Mouse (Mus musculus) hindbrain, embryonic 14.5 days (tissue): ENCODE measurements at regions not wholly inside any gene's neighbourhood (a gene's known extent, or its start where the extent isn't known, plus 50 kb on each side); places are given as distances from the start of the nearest gene placed in this dataset.
A peak's percentile ranks its signal among the peaks of the same experiment; 100 is the strongest.

Source experiments
- ATAC-seq: fragments of 200-750 bp; cut with Nextera tagmentation; 2 replicates; pipeline ENCODE4 v1.8.0; 2017; ENCODE audit warnings: moderate number of reproducible peaks, mild to moderate bottlenecking, moderate TSS enrichment, moderate library complexity; ENCODE audit not compliant: low FRiP score
- DNase-seq: peaks from one replicate; pipeline ENCODE4 v3.0.0-alpha.2; 2015; ENCODE audit warnings: low spot score
- H3K27ac ChIP-seq: fragments of 300-500 bp; sonication (generic); 2 replicates; pipeline ENCODE4 v1.5.1; 2014; ENCODE audit warnings: mild to moderate bottlenecking, moderate library complexity
- H3K27me3 ChIP-seq: fragments of 300-500 bp; sonication (generic); 2 replicates; pipeline ENCODE4 v1.6.1; 2014; ENCODE audit warnings: mild to moderate bottlenecking, low read length, mixed read lengths; ENCODE audit not compliant: control insufficient read depth, insufficient read depth
- H3K36me3 ChIP-seq: fragments of 300-500 bp; sonication (generic); replicated peaks from 2 replicates; pipeline ENCODE4 v1.6.1; 2014; ENCODE audit not compliant: control insufficient read depth, insufficient read depth
- H3K4me1 ChIP-seq: fragments of 300-500 bp; sonication (generic); replicated peaks from 2 replicates; pipeline ENCODE4 v1.6.1; 2014; ENCODE audit warnings: antibody characterized with exemption, low read length, mixed read lengths; ENCODE audit not compliant: control insufficient read depth, insufficient read depth
- H3K4me2 ChIP-seq: fragments of 300-500 bp; sonication (generic); replicated peaks from 2 replicates; pipeline ENCODE4 v1.6.1; 2014; ENCODE audit warnings: mild to moderate bottlenecking, moderate library complexity
- H3K4me3 ChIP-seq: fragments of 300-500 bp; sonication (generic); replicated peaks from 2 replicates; pipeline ENCODE4 v1.5.1; 2014; ENCODE audit warnings: mild to moderate bottlenecking, low read length
- H3K9ac ChIP-seq: fragments of 300-500 bp; sonication (generic); 2 replicates; pipeline ENCODE4 v1.6.1; 2014
- H3K9me3 ChIP-seq: fragments of 300-500 bp; sonication (generic); 2 replicates; pipeline ENCODE4 v1.6.1; 2016; ENCODE audit warnings: low read length; ENCODE audit not compliant: control insufficient read depth
- WGBS: fragments of 180-500 bp; shearing (Covaris S2); extraction: QIAGEN DNeasy Blood & Tissue Kit; methylation state at CpG from one replicate; pipeline ENCODE4 v1.1.7; 2014; 5-methylcytosine and 5-hydroxymethylcytosine counted together

DNA sequence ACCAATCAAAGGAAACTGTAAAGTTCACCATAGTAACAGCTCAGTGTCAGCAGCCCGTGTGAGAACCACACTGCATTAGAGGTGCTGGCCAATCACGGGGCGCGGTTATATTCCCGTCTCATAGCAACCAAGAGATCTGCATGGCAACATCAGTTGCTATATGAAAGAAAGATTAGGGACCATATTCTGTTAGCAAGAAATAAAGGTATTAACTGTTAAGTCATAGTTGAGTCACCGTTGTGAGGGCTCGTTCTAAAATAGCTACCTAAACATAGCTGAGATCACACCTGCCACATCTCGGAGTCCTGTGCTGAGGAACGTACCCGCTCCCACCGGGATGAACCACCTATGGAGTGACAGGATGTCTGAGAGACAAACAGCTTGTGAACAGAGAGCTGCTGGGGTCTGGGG, 103.2 kb upstream of the Peli1 start:
- WGBS: 49% methylated on average over 11 of the region's 11 CpGs
- peak overlapping the region; percentile 10; the same call in 1 of the 2 replicates for H3K4me3 ChIP-seq
- H3K36me3 ChIP-seq: no peaks in the 10 kb centered on the region
- peak overlapping the region; percentile 85 for H3K27ac ChIP-seq
- H3K9ac ChIP-seq: no peak overlapping the region
- peak; percentile 75 for DNase-seq
- H3K27me3 ChIP-seq: no peaks in the 10 kb centered on the region
- H3K9me3 ChIP-seq: no peaks in the 10 kb centered on the region
- ATAC-seq: peak; percentile 96
- peak overlapping the region; percentile 33 for H3K4me2 ChIP-seq
- H3K4me1 ChIP-seq: peaks cover 31% of the 10 kb centered on the region

DNA sequence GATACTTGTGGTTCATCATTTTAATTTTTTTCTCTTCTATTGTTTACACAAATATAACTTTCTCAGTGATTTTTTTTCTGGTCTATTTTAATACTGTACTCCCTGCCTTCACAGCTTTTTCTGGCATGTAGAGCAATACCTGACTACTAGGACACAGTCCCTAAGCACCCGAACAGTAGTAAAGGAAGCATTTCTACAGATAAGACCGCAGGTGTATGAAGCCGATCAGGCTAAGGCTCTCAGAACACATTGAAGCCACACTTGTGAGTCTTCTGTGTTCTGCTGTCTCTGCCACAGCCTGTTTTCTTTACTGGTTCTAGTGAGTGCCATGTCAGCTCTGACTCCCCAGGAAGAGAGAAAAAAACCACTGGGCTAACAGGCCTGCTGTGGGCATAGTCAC, 102.2 kb upstream of the Peli1 start:
- Histone ChIP-seq H3K9me3 (no peaks in the 10 kb centered on the region), H3K9ac (no peak overlapping the region), H3K4me3 (no peak overlapping the region), H3K36me3 (no peaks in the 10 kb centered on the region), H3K4me2 (no peak overlapping the region), H3K27ac (peak overlapping the region; percentile 85), H3K27me3 (no peaks in the 10 kb centered on the region), H3K4me1 (peaks cover 31% of the 10 kb centered on the region)
- no peak for ATAC-seq
- 90% methylated on average over 3 of the region's 3 CpGs for WGBS
- DNase-seq: no peak

- no peaks in the 10 kb centered on the region for H3K27me3 ChIP-seq
- ATAC-seq: no peak
- 94% methylated on average over 4 of the region's 4 CpGs for WGBS
These were observed 97.5 kb upstream of the Peli1 start for GRCm38 (mm10) chr11:20993580-20993979.

DNA sequence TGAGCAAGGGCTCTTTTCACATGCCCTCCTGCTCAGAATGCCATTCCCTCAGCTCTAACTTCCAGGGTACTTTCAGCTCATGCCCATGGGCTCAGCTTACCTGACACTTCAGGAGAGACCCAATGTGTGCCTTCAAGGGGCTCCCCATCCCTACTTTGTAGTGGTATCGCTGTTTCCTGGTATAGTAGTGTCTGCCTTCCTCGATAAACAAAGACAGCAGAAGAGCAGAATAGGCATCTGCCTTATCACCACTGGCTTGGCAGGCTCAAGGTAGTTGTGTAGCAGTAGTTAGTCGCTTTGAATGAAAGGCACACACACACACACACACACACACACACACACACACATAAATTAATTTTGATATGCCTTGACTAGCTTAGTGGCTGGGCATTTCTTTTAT, 89.7 kb upstream of the Peli1 start:
- WGBS: 89% methylated on average over 3 of the region's 3 CpGs
- Histone ChIP-seq H3K4me3 (no peak overlapping the region), H3K4me2 (no peak overlapping the region), H3K27me3 (no peaks in the 10 kb centered on the region), H3K27ac (no peak overlapping the region), H3K36me3 (no peaks in the 10 kb centered on the region), H3K4me1 (no peaks in the 10 kb centered on the region), H3K9me3 (no peaks in the 10 kb centered on the region), H3K9ac (no peak overlapping the region)
- no peak for ATAC-seq
- no peak for DNase-seq

More at GRCm38 (mm10) chr11:20993580-20993979, 97.5 kb upstream of the Peli1 start:
- H3K9ac ChIP-seq: no peak overlapping the region
- H3K36me3 ChIP-seq: no peaks in the 10 kb centered on the region
- no peak overlapping the region for H3K4me3 ChIP-seq
- peaks cover 8% of the 10 kb centered on the region; the same call in 1 of the 2 replicates for H3K4me1 ChIP-seq
- DNase-seq: no peak
- H3K9me3 ChIP-seq: peaks cover 15% of the 10 kb centered on the region; the same call in 1 of the 2 replicates
- H3K27ac ChIP-seq: no peak overlapping the region
- no peak overlapping the region for H3K4me2 ChIP-seq

GRCm38 (mm10) chr11:21007222-21007621, 83.9 kb upstream of the Peli1 start:
- no peak overlapping the region for H3K4me2 ChIP-seq
- no peak for ATAC-seq
- no peak overlapping the region for H3K9ac ChIP-seq
- 88% methylated on average over 5 of the region's 5 CpGs for WGBS
- no peak overlapping the region for H3K4me3 ChIP-seq
- no peaks in the 10 kb centered on the region for H3K36me3 ChIP-seq
- no peaks in the 10 kb centered on the region for H3K27me3 ChIP-seq
- no peaks in the 10 kb centered on the region; the same call in 1 of the 2 replicates for H3K4me1 ChIP-seq
- DNase-seq: no peak
- no peak overlapping the region for H3K27ac ChIP-seq
- no peaks in the 10 kb centered on the region for H3K9me3 ChIP-seq

- no peak overlapping the region for H3K9ac ChIP-seq
- no peak overlapping the region for H3K27ac ChIP-seq
- WGBS: 87% methylated on average over 3 of the region's 3 CpGs
- H3K9me3 ChIP-seq: no peaks in the 10 kb centered on the region
- H3K4me3 ChIP-seq: no peak overlapping the region
- H3K4me1 ChIP-seq: no peaks in the 10 kb centered on the region; the same call in 1 of the 2 replicates
- H3K27me3 ChIP-seq: no peaks in the 10 kb centered on the region
- no peaks in the 10 kb centered on the region for H3K36me3 ChIP-seq
- no peak overlapping the region for H3K4me2 ChIP-seq
- ATAC-seq (no peak), DNase-seq (no peak)
These were observed 81.6 kb upstream of the Peli1 start for GRCm38 (mm10) chr11:21009505-21009904.

GRCm38 (mm10) chr11:21010867-21011266, 80.2 kb upstream of the Peli1 start:
- DNase-seq (peak; percentile 39), ATAC-seq (peak; percentile 66; the same call in 1 of the 2 replicates)
- 7% methylated on average over 7 of the region's 7 CpGs for WGBS
- Histone ChIP-seq H3K27me3 (no peaks in the 10 kb centered on the region), H3K9ac (no peak overlapping the region), H3K4me3 (no peak overlapping the region), H3K9me3 (no peaks in the 10 kb centered on the region), H3K36me3 (no peaks in the 10 kb centered on the region), H3K4me1 (no peaks in the 10 kb centered on the region; the same call in 1 of the 2 replicates), H3K27ac (no peak overlapping the region), H3K4me2 (no peak overlapping the region)

GRCm38 (mm10) chr11:21014250-21014649, 76.8 kb upstream of the Peli1 start:
- ATAC-seq: no peak
- Histone ChIP-seq H3K9ac (no peak overlapping the region), H3K9me3 (no peaks in the 10 kb centered on the region), H3K4me2 (no peak overlapping the region), H3K4me1 (peaks cover 11% of the 10 kb centered on the region; the same call in 1 of the 2 replicates), H3K27me3 (no peaks in the 10 kb centered on the region), H3K4me3 (no peak overlapping the region), H3K36me3 (no peaks in the 10 kb centered on the region), H3K27ac (no peak overlapping the region)
- no peak for DNase-seq
- 72% methylated on average over 3 of the region's 3 CpGs for WGBS

DNA sequence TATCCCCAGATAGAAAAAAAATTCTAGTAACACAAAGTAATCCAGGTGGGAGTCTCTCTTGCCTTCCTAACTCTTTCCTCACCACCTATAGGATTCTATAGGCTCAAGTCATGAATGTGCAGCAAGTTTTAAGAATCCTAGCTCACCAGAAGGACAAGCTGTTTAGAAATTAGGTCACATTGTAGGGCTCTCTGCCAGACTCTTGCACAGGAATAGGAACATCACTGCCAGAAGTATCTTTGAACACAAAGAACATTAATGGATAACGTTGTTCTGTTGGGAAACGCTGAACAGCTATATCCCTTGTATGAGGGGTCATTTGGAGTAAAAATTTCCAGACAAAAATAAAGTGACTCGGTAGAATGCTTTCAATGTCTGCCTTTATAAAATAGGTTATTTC, 75.6 kb upstream of the Peli1 start:
- 71% methylated on average over 3 of the region's 3 CpGs for WGBS
- Histone ChIP-seq H3K27me3 (no peaks in the 10 kb centered on the region), H3K27ac (no peak overlapping the region), H3K9ac (no peak overlapping the region), H3K4me2 (no peak overlapping the region), H3K36me3 (no peaks in the 10 kb centered on the region), H3K4me3 (no peak overlapping the region), H3K4me1 (peaks cover 11% of the 10 kb centered on the region; the same call in 1 of the 2 replicates), H3K9me3 (no peaks in the 10 kb centered on the region)
- DNase-seq (no peak), ATAC-seq (no peak)
